Mouse (Mus musculus): ENCODE results near the gene Rbms3.

DNA sequence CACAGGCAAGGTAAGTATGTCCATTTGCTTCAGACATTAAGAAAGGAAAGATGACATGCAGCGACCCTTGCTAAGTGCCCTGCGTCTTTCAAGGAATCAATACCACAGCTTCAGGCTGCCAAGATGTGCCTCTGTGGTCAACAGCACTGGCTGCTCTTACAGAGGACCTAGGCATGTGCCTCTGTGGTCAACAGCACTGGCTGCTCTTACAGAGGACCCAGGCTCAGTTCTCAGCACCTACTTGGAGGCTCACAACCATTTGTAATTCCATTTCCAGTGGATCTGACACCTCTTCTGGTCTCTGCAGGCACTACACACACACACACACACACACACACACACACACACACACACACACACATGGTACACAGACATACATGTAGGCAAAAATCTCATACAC is 545.2 kb downstream of the Rbms3 start:
- no peak for TF ChIP-seq MAFK (IDR thresholded peaks at IDR 0.05; ENCODE audit: insufficient read depth, low read depth, low read length)
- no peak for TF ChIP-seq ZNF384 (IDR thresholded peaks at IDR 0.05; ENCODE audit: low read depth, low read length)
- TF ChIP-seq HCFC1 (IDR thresholded peaks at IDR 0.05; ENCODE audit: borderline replicate concordance, insufficient read depth, low read length): no peak

Measured in ES-E14 (cell line).